Mouse (Mus musculus): ENCODE data around the gene Ksr1. TPM values are rescaled to one million over a fixed set of nuclear protein-coding genes. Genes with fewer than 3 reads are reported as not detected.

Ksr1 gene
- polyA plus RNA-seq, 1 experiment from 2014 or later, result 0.81 TPM

DNA sequence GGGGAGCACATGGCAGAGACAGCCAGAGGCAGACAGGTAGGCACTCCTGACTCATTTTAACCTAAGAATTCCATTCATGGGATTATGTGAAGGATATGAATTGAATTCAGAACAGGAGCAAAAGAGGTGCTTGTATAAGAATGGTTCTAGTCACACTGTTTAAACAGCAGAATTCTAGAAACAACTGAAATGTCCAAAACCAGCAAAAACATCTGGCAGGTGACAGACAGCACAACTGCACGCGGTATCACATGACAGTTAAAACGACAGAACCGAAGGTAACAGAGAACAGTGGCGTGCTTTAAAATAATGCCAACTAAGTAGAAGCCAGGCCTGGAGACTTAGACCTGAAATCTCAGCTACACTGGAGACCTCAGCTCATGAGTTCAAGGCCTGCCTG lies 13.2 kb downstream of the Ksr1 start:
- WGBS (ENCODE audit: insufficient replicate concordance), result 85% methylated on average over 5 of the region's 5 CpGs

DNA sequence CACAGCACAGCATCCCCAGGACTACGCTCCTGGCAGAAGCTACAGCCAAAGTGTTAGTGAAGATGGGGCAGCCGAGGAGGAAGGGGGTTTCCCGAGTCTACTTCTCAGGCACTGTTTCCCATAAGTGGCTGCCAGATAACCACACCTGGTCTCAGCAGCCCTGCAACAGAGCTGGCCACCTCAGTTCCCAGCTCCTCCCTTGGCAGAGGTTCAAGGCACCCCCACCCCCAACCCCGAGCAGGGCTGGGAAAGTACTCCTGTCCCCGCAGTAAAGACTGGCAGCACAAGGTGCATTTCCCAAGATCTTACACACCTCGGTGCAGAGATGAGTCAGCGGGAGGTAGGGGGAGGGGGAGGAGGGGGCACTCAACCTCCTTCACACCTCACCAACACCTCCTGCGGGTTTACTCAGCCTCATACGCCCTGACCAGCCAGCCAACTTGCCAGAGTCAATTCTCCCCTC lies 14.2 kb downstream of the Ksr1 start:
- H3K4me2 ChIP-seq (ENCODE audit: low read depth, low read length), result no peak overlapping the region
- ATAC-seq, result no peak

More for the DNA sequence above, 13.2 kb downstream of the Ksr1 start:
- Histone ChIP-seq H3K4me3 (ENCODE audit: low read depth, low read length) (no peak overlapping the region), H3K9me3 (ENCODE audit: low read length) (no peaks in the 10 kb centered on the region), H3K36me3 (replicated peaks; ENCODE audit: insufficient read depth, low read length) (no peaks in the 10 kb centered on the region), H3K27ac (ENCODE audit: low read depth) (no peak overlapping the region), H3K4me2 (ENCODE audit: low read depth, low read length) (no peak overlapping the region), H3K9ac (replicated peaks) (no peak overlapping the region), H3K4me1 (ENCODE audit: insufficient read depth) (peaks cover 24% of the 10 kb centered on the region), H3K27me3 (ENCODE audit: insufficient read depth, low read length) (no peaks in the 10 kb centered on the region)
- ATAC-seq (no peak), DNase-seq (no peak)
- no peak for TF ChIP-seq EP300 (IDR thresholded peaks at IDR 0.05; ENCODE audit: low read depth)
- no peak for TF ChIP-seq CTCF (IDR thresholded peaks at IDR 0.05; ENCODE audit: low read depth)

DNA sequence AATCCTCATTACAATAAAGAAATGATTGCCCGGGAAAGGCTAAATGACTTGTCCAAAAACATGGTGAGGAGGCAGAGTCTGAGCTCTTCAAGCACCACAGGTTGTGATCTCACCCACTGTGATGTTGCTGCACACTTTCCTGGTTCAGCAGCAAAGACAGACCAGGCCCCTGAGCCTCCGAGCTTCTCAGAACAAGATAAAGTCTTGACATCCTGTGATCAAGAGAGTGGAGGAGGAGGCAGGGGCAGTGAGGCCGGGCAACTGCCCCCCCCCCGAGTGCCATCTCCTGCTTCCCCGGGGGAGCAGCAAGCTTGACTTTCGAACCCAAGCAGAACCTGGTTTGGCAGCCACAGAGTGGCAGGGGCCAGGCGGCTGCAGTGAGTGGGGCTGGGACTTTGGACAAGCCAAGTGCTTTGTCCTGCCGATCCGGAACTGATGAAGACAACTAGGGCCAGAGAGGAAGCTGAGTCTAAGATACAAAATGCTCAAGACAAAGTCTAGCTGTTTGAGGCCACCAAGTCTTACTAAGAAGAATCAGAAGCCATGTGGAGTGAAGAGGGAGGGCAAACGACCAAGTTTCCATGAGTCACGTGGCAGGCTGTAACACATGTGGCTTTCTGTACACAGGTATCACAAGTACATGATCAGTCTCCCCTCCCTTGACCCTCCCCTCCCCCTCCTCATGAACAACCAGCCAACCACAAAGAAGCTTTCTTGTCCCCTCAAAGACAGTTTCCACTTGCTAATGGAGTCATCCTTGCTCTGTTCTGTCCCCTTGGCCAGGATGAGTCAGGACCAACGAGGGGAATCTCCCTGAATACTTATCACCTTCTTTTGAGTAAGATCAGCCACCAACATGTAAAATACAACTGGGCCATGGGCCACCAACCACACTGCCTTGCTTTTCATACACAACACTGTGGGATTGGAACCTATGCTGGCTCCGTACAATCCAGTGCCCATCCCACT lies 16.5 kb downstream of the Ksr1 start:
- DNase-seq, result no peak

More for the DNA sequence above, 14.2 kb downstream of the Ksr1 start:
- Histone ChIP-seq H3K9me3 (ENCODE audit: low read length) (no peaks in the 10 kb centered on the region), H3K27me3 (ENCODE audit: insufficient read depth, low read length) (no peaks in the 10 kb centered on the region), H3K9ac (replicated peaks) (no peak overlapping the region), H3K36me3 (replicated peaks; ENCODE audit: insufficient read depth, low read length) (no peaks in the 10 kb centered on the region), H3K27ac (ENCODE audit: low read depth) (no peak overlapping the region), H3K4me1 (ENCODE audit: insufficient read depth) (peaks cover 24% of the 10 kb centered on the region), H3K4me3 (ENCODE audit: low read depth, low read length) (no peak overlapping the region)
- TF ChIP-seq CTCF (IDR thresholded peaks at IDR 0.05; ENCODE audit: low read depth) (no peak), EP300 (IDR thresholded peaks at IDR 0.05; ENCODE audit: low read depth) (no peak)
- 60% methylated on average over 9 of the region's 9 CpGs for WGBS (ENCODE audit: insufficient replicate concordance)
- no peak for DNase-seq

DNA sequence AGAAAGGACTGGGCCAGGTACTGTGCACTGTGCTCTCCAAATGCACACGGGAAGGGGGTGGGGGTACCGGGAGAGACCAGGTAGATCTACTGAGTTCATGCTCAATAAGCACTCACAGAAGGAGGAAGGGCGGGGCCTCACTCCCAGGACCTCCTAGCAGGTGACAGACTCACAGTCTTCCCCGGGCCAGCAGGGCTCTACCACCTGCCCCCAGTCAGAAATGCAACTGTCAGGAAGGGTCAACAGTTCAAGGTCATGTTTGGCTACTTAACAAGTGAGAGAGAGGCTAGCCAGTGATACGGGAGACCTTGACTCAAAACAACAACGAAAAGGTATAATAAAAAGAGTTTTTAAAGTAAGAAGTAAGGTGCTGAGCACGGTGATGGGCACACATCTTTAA lies 18.0 kb downstream of the Ksr1 start:
- Histone ChIP-seq H3K4me3 (ENCODE audit: low read depth, low read length) (no peak overlapping the region), H3K4me2 (ENCODE audit: low read depth, low read length) (no peak overlapping the region), H3K9me3 (ENCODE audit: low read length) (no peaks in the 10 kb centered on the region), H3K36me3 (replicated peaks; ENCODE audit: insufficient read depth, low read length) (no peaks in the 10 kb centered on the region), H3K4me1 (ENCODE audit: insufficient read depth) (peaks cover 16% of the 10 kb centered on the region), H3K27ac (ENCODE audit: low read depth) (no peak overlapping the region), H3K9ac (replicated peaks) (no peak overlapping the region), H3K27me3 (ENCODE audit: insufficient read depth, low read length) (no peaks in the 10 kb centered on the region)
- TF ChIP-seq CTCF (IDR thresholded peaks at IDR 0.05; ENCODE audit: low read depth), result no peak
- TF ChIP-seq EP300 (IDR thresholded peaks at IDR 0.05; ENCODE audit: low read depth), result no peak
- no peak for ATAC-seq
- no peak for DNase-seq
- WGBS (ENCODE audit: insufficient replicate concordance), result 77% methylated on average over 7 of the region's 7 CpGs

More for the DNA sequence above, 16.5 kb downstream of the Ksr1 start:
- H3K36me3 ChIP-seq (replicated peaks; ENCODE audit: insufficient read depth, low read length), result no peaks in the 10 kb centered on the region
- TF ChIP-seq CTCF (IDR thresholded peaks at IDR 0.05; ENCODE audit: low read depth) (no peak), EP300 (IDR thresholded peaks at IDR 0.05; ENCODE audit: low read depth) (no peak)
- WGBS (ENCODE audit: insufficient replicate concordance), result 51% methylated on average over 13 of the region's 13 CpGs
- H3K4me3 ChIP-seq (ENCODE audit: low read depth, low read length), result no peak overlapping the region
- no peaks in the 10 kb centered on the region for H3K9me3 ChIP-seq (ENCODE audit: low read length)
- H3K4me1 ChIP-seq (ENCODE audit: insufficient read depth), result peaks cover 21% of the 10 kb centered on the region
- H3K4me2 ChIP-seq (ENCODE audit: low read depth, low read length), result no peak overlapping the region
- ATAC-seq, result no peak
- H3K9ac ChIP-seq (replicated peaks), result no peak overlapping the region
- H3K27me3 ChIP-seq (ENCODE audit: insufficient read depth, low read length), result no peaks in the 10 kb centered on the region
- H3K27ac ChIP-seq (ENCODE audit: low read depth), result 0 out of 2 replicates have a peak overlapping the region, but pooled peaks have one; percentile 11

DNA sequence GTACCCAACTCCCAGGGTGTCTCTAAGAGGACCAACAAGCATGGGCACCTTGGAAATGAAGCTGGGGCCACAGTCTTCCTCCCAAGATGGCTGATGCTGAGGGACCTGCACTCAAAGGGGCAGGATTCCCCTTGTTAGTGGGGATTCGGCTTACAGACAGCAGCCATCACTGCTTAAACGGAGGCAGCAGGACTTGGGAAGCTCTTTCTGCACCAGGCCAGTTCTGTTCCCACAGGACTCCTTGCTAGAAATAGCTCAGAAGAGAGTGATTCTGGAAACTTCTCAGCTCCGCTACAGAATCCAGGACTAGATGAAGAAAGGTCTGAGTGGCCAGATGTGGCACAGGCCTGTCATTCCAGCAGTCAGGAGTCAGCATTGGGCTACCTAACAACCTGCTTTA lies 19.2 kb downstream of the Ksr1 start:
- ATAC-seq (no peak), DNase-seq (no peak)
- no peaks in the 10 kb centered on the region for H3K27me3 ChIP-seq (ENCODE audit: insufficient read depth, low read length)
- no peaks in the 10 kb centered on the region for H3K36me3 ChIP-seq (replicated peaks; ENCODE audit: insufficient read depth, low read length)
- no peak overlapping the region for H3K9ac ChIP-seq (replicated peaks)
- no peaks in the 10 kb centered on the region for H3K9me3 ChIP-seq (ENCODE audit: low read length)
- H3K4me2 ChIP-seq (ENCODE audit: low read depth, low read length), result no peak overlapping the region
- H3K4me1 ChIP-seq (ENCODE audit: insufficient read depth), result peaks cover 22% of the 10 kb centered on the region
- H3K4me3 ChIP-seq (ENCODE audit: low read depth, low read length), result no peak overlapping the region
- H3K27ac ChIP-seq (ENCODE audit: low read depth), result no peak overlapping the region
- 71% methylated on average over 3 of the region's 3 CpGs for WGBS (ENCODE audit: insufficient replicate concordance)
- TF ChIP-seq CTCF (IDR thresholded peaks at IDR 0.05; ENCODE audit: low read depth) (no peak), EP300 (IDR thresholded peaks at IDR 0.05; ENCODE audit: low read depth) (no peak)

DNA sequence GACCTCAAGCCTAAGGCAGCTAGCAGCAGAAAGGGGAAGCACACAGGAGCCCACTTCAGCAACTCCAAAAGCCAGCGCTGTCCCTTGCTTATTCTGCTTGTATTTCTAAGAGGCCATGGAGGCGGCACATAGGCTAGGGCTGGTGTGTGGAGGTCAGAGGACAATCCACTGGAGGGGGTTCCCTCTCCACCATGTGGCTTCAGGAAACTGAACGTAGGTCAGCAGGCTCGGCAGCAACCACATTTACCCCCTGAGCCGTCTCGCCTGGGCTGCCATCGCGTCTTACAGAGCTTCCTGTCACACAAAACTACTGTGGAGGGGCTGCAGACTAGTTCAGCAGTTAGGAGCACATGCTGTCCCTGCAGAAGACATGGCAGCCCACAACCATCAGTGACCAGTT lies 20.4 kb downstream of the Ksr1 start:
- DNase-seq, result no peak
- Histone ChIP-seq H3K9ac (replicated peaks) (no peak overlapping the region), H3K9me3 (ENCODE audit: low read length) (no peaks in the 10 kb centered on the region), H3K27ac (ENCODE audit: low read depth) (no peak overlapping the region), H3K27me3 (ENCODE audit: insufficient read depth, low read length) (no peaks in the 10 kb centered on the region), H3K4me1 (ENCODE audit: insufficient read depth) (peaks cover 27% of the 10 kb centered on the region), H3K36me3 (replicated peaks; ENCODE audit: insufficient read depth, low read length) (no peaks in the 10 kb centered on the region), H3K4me2 (ENCODE audit: low read depth, low read length) (0 out of 2 replicates have a peak overlapping the region, but pooled peaks have one; percentile 19), H3K4me3 (ENCODE audit: low read depth, low read length) (no peak overlapping the region)
- whole genome bisulfite sequencing (ENCODE audit: insufficient replicate concordance), result 25% methylated on average over 8 of the region's 8 CpGs
- TF ChIP-seq EP300 (IDR thresholded peaks at IDR 0.05; ENCODE audit: low read depth) (no peak), CTCF (IDR thresholded peaks at IDR 0.05; ENCODE audit: low read depth) (no peak)
- no peak for ATAC-seq

All from liver, postnatal 0 days (tissue).